Mouse (Mus musculus) thymus, postnatal 25 days (tissue): Measurements from ENCODE around the gene Themis.

Experiments used
- DNase-seq: peaks from one replicate; pipeline ENCODE4 v3.0.0; 2022

The Themis gene

GRCm38 (mm10) chr10:28811928-28812570, 143.9 kb downstream of the Themis start:
- no peak for DNase-seq

GRCm38 (mm10) chr10:28812571-28812936, 144.4 kb downstream of the Themis start:
- no peak for DNase-seq

GRCm38 (mm10) chr10:28816160-28816559, 148.0 kb downstream of the Themis start:
- DNase-seq = no peak

- DNase-seq = no peak
Observed at GRCm38 (mm10) chr10:28822320-28822719, 154.2 kb downstream of the Themis start.

GRCm38 (mm10) chr10:28842605-28843004, 174.4 kb downstream of the Themis start:
- DNase-seq = no peak

GRCm38 (mm10) chr10:28843755-28844717, 175.9 kb downstream of the Themis start:
- peak; percentile 54 for DNase-seq

GRCm38 (mm10) chr10:28856154-28856553, 188.0 kb downstream of the Themis start:
- no peak for DNase-seq

- DNase-seq = no peak
Observed at GRCm38 (mm10) chr10:28870580-28871354, 202.6 kb downstream of the Themis start.

- no peak for DNase-seq
Observed at GRCm38 (mm10) chr10:28874605-28875004, 206.4 kb downstream of the Themis start.

GRCm38 (mm10) chr10:28887643-28888042, 219.5 kb downstream of the Themis start:
- no peak for DNase-seq

- no peak for DNase-seq
Observed at GRCm38 (mm10) chr10:28890886-28891285, 222.7 kb downstream of the Themis start.

GRCm38 (mm10) chr10:28898351-28898750, 230.2 kb downstream of the Themis start:
- no peak for DNase-seq
